In the genomic region with DNA sequence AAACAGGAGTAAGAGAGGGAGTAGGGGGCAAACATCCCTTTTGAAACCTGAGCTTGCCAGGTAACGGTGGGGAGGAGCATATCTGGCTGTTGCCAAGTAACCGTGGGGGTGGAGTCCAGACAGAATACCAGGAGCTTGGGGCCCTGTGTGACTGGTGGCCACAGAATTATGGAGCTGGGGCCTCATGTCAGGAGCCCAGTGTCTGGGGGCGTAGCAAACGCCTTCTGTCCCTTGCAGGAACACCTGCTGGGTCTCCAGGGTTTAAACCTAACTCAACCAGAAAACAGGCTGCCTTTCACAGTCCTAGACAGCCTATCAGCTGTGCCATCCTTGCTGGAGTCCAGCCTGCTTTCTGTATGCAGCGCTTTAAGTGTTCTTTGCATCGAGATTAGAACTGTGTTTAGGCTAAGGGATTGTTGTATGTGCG, we compare ENCODE assay signal across 9 mouse cellular contexts. TPM values are rescaled to one million over a fixed set of nuclear protein-coding genes. Genes with fewer than 3 reads are reported as not detected.
DNase-seq lines count a peak whose midpoint lies in the region; ATAC-seq and TF ChIP-seq lines count a peak whose summit lies in the region.
"Had no signal": no experiment of that assay in that cellular context is flagged by ENCODE, and none has a peak within 500 bp of the region (broad histone marks: within the 10 kb centered on the region; RNA-seq: fewer than 3 reads in every experiment).

No protein-coding gene starts in this region.

- H3K4me2 ChIP-seq in forebrain, embryonic 13.5 days: no peak overlapping the region
- H3K4me2 ChIP-seq in neural tube, embryonic 15.5 days: no peak overlapping the region

- peak overlapping the region; percentile 41; the same call in 1 of the 2 replicates for H3K9ac ChIP-seq in forebrain, embryonic 13.5 days
- no peak overlapping the region for H3K9ac ChIP-seq in liver, adult 2 months (ENCODE audit: low read depth, low read length)
- H3K9ac ChIP-seq in neural tube, embryonic 15.5 days (replicated peaks): no peak overlapping the region

- DNase-seq in kidney, postnatal 10 days: peak; percentile 59
- DNase-seq in kidney, adult 18-20 months: no peak
- DNase-seq in liver, adult 2 months (ENCODE audit: extremely low read depth, low read depth, low spot score): no peak
- no peak for DNase-seq in layer of hippocampus, adult 9-11 months
- DNase-seq in gastrocnemius, adult 8-10 months (ENCODE audit: low spot score in 2 of 2): no peak
- no peak for DNase-seq in layer of hippocampus, adult 8-10 months (ENCODE audit: low spot score in 2 of 2)

- TF ChIP-seq CTCF in liver, adult 2 months (IDR thresholded peaks at IDR 0.05; ENCODE audit: low read depth, low read length): no peak

- H3K27me3 ChIP-seq in forebrain, embryonic 13.5 days: no peaks in the 10 kb centered on the region
- no peaks in the 10 kb centered on the region for H3K27me3 ChIP-seq in liver, adult 2 months (ENCODE audit: control insufficient read depth, insufficient read depth, low read length)
- H3K27me3 ChIP-seq in neural tube, embryonic 15.5 days (replicated peaks): no peaks in the 10 kb centered on the region

- no peak for TF ChIP-seq POLR2A in liver, adult 2 months (IDR thresholded peaks at IDR 0.05; ENCODE audit: extremely low read depth, insufficient read depth, low read length)

- H3K79me2 ChIP-seq in liver, adult 2 months (ENCODE audit: control insufficient read depth, insufficient read depth, low read length): no peaks in the 10 kb centered on the region

- H3K4me1 ChIP-seq in forebrain, embryonic 13.5 days: peaks cover 87% of the 10 kb centered on the region
- no peaks in the 10 kb centered on the region for H3K4me1 ChIP-seq in liver, adult 2 months (ENCODE audit: control insufficient read depth, insufficient read depth, low read length)
- H3K4me1 ChIP-seq in neural tube, embryonic 15.5 days: peaks cover 83% of the 10 kb centered on the region

- no peak overlapping the region for H3K4me3 ChIP-seq in forebrain, embryonic 13.5 days
- no peak overlapping the region for H3K4me3 ChIP-seq in liver, adult 2 months (ENCODE audit: insufficient read depth, low read depth, low read length)
- no peak overlapping the region for H3K4me3 ChIP-seq in neural tube, embryonic 15.5 days (replicated peaks)
- H3K4me3 ChIP-seq: erythroblast, embryonic 14.5 days had no signal

- no peak for ATAC-seq in forebrain, embryonic 13.5 days
- ATAC-seq in neural tube, embryonic 15.5 days (ENCODE audit: low FRiP score): no peak

- no peaks in the 10 kb centered on the region for H3K9me3 ChIP-seq in forebrain, embryonic 13.5 days (replicated peaks)
- H3K9me3 ChIP-seq in neural tube, embryonic 15.5 days (replicated peaks): no peaks in the 10 kb centered on the region

- peak overlapping the region; percentile 93 for H3K27ac ChIP-seq in forebrain, embryonic 13.5 days
- 0 out of 2 replicates have a peak overlapping the region, but pooled peaks have one; percentile 24 for H3K27ac ChIP-seq in liver, adult 2 months (replicated peaks; ENCODE audit: insufficient read depth, low read depth, low read length)
- H3K27ac ChIP-seq in neural tube, embryonic 15.5 days (replicated peaks): peak overlapping the region; percentile 54

- WGBS in forebrain, embryonic 13.5 days: 13% methylated on average over 7 of the region's 7 CpGs
- 62% methylated on average over 7 of the region's 7 CpGs for WGBS in liver, adult 2 months
- WGBS in neural tube, embryonic 15.5 days: 27% methylated on average over 7 of the region's 7 CpGs

- H3K36me3 ChIP-seq in forebrain, embryonic 13.5 days (ENCODE audit: poor library complexity, severe bottlenecking): peaks cover 18% of the 10 kb centered on the region
- peaks cover 2% of the 10 kb centered on the region; the same call in 1 of the 2 replicates for H3K36me3 ChIP-seq in liver, adult 2 months (ENCODE audit: control insufficient read depth, insufficient read depth, low read length)
- 0 out of 2 replicates have a peak, but pooled peaks cover 5% of the 10 kb centered on the region for H3K36me3 ChIP-seq in neural tube, embryonic 15.5 days

RNA-seq across cellular contexts. Expression of gene Traf3ip2, which starts 57.4 kb away (rescaled TPM):
- 3.6 and 4.6 TPM in 2 replicates for polyA plus RNA-seq in forebrain, embryonic 13.5 days (2015; fragmentation: Nextera tagmentation; extraction: Ambion mirVana)
- 0.74 and 1.8 TPM in 2 replicates for total RNA-seq in liver, adult 2 months (2014; rRNA removed)
- polyA plus RNA-seq in liver, adult 2 months (2012; rRNA removed): 3.4 and 4.4 TPM in 2 replicates
- 3.8 and 9.4 TPM in 2 replicates for polyA plus RNA-seq in neural tube, embryonic 15.5 days (2015; fragmentation: Nextera tagmentation; extraction: Ambion mirVana)
- total RNA-seq in gastrocnemius, adult 8-10 months (2022): 1 to 10 TPM; 2.8 to 6.3 (median 4.4) TPM
- total RNA-seq in layer of hippocampus, adult 8-10 months (2022): 1 to 10 TPM; 1.1 to 5.0 (median 2.8) TPM

Comparison
In these comparisons a context has a peak if more than half of its experiments do, and no peak if none do; other contexts are left out.
1. H3K27ac ChIP-seq: peak in every context shown above with its lines; median percentile 93 in forebrain, embryonic 13.5 days; 54 in neural tube, embryonic 15.5 days; 24 in liver, adult 2 months.